Comparison of ENCODE assay signal across 17 mouse cellular contexts in genomic region chr2:180987432-180988030, GRCm38 (mm10). TPM values are rescaled to one million over a fixed set of nuclear protein-coding genes. Genes with fewer than 3 reads are reported as not detected.
DNase-seq lines count a peak whose midpoint lies in the region; ATAC-seq and TF ChIP-seq lines count a peak whose summit lies in the region.
"Had no signal": no experiment of that assay in that cellular context is flagged by ENCODE, and none has a peak within 500 bp of the region (broad histone marks: within the 10 kb centered on the region; RNA-seq: fewer than 3 reads in every experiment).

No protein-coding gene starts in this region.

- H3K4me2 ChIP-seq in hindbrain, embryonic 16.5 days (ENCODE audit: low read length) = no peak overlapping the region
- no peak overlapping the region for H3K4me2 ChIP-seq in stomach, postnatal 0 days (replicated peaks; ENCODE audit: low read depth)

- intact Hi-C loops in heart, postnatal 14 days (cut with DNase I) = loop anchor here (10.0 kb wide), 1 partner anchor 367 kb away; no protein-coding TSS in a partner anchor

- no peak for TF ChIP-seq CTCF in stomach, postnatal 0 days (IDR thresholded peaks at IDR 0.05; ENCODE audit: low read depth)

- no peaks in the 10 kb centered on the region for H3K9me3 ChIP-seq in heart, embryonic 10.5 days
- H3K9me3 ChIP-seq in hindbrain, embryonic 16.5 days (ENCODE audit: control insufficient read depth, low read length) = no peaks in the 10 kb centered on the region
- no peaks in the 10 kb centered on the region for H3K9me3 ChIP-seq in stomach, postnatal 0 days (ENCODE audit: control insufficient read depth, low read length)

- peak; percentile 51; the same call in 1 of the 2 replicates for ATAC-seq in hindbrain, embryonic 16.5 days
- ATAC-seq in stomach, postnatal 0 days (ENCODE audit: low FRiP score, low TSS enrichment) = peak; percentile 23; the same call in 1 of the 2 replicates
- ATAC-seq: Patski had no signal

- TF ChIP-seq EP300 in stomach, postnatal 0 days (optimal IDR thresholded peaks at IDR 0.05) = no peak

- H3K4me3 ChIP-seq in heart, embryonic 10.5 days = no peak overlapping the region
- H3K4me3 ChIP-seq in hindbrain, embryonic 16.5 days (ENCODE audit: low read length) = no peak overlapping the region
- H3K4me3 ChIP-seq in stomach, postnatal 0 days (ENCODE audit: low read depth, low read length) = no peak overlapping the region

- H3K4me1 ChIP-seq in heart, embryonic 10.5 days = peaks cover 22% of the 10 kb centered on the region
- no peaks in the 10 kb centered on the region; the same call in 1 of the 2 replicates for H3K4me1 ChIP-seq in hindbrain, embryonic 16.5 days (ENCODE audit: control insufficient read depth, insufficient read depth, low read depth, low read length)
- H3K4me1 ChIP-seq in stomach, postnatal 0 days (replicated peaks; ENCODE audit: control insufficient read depth, insufficient read depth) = no peaks in the 10 kb centered on the region

- peaks cover 9% of the 10 kb centered on the region; the same call in 1 of the 2 replicates for H3K36me3 ChIP-seq in heart, embryonic 10.5 days
- H3K36me3 ChIP-seq in hindbrain, embryonic 16.5 days (ENCODE audit: control insufficient read depth, insufficient read depth, low read length) = no peaks in the 10 kb centered on the region
- no peaks in the 10 kb centered on the region for H3K36me3 ChIP-seq in stomach, postnatal 0 days (ENCODE audit: control insufficient read depth, insufficient read depth, low read length)

- 53% methylated on average over 5 of the region's 5 CpGs for WGBS in heart, embryonic 10.5 days
- WGBS in hindbrain, embryonic 16.5 days = 27% methylated on average over 5 of the region's 5 CpGs
- WGBS in stomach, postnatal 0 days = 78% methylated on average over 5 of the region's 5 CpGs

- no peaks in the 10 kb centered on the region; the same call in 1 of the 2 replicates for H3K27me3 ChIP-seq in heart, embryonic 10.5 days (ENCODE audit: insufficient read depth, poor library complexity, severe bottlenecking)
- no peaks in the 10 kb centered on the region for H3K27me3 ChIP-seq in hindbrain, embryonic 16.5 days (replicated peaks; ENCODE audit: control insufficient read depth, insufficient read depth, low read length)
- H3K27me3 ChIP-seq in stomach, postnatal 0 days (ENCODE audit: control insufficient read depth, insufficient read depth, low read length) = no peaks in the 10 kb centered on the region
- H3K27me3 ChIP-seq: Patski had no signal

- H3K9ac ChIP-seq in hindbrain, embryonic 16.5 days (ENCODE audit: low read depth, low read length) = no peak overlapping the region
- H3K9ac ChIP-seq in stomach, postnatal 0 days (ENCODE audit: low read length) = no peak overlapping the region

- no peak for DNase-seq in heart, embryonic 10.5 days (ENCODE audit: low spot score)
- DNase-seq in heart, postnatal 14 days = no peak
- peak; percentile 67 for DNase-seq in retina, postnatal 1 day
- DNase-seq in retina, embryonic 14.5 days (ENCODE audit: low spot score) = no peak
- DNase-seq in stomach, postnatal 0 days (ENCODE audit: low spot score) = no peak
- no peak for DNase-seq in urinary bladder, adult 2 months (ENCODE audit: low spot score)
- DNase-seq in kidney, adult 11 months = no peak
- DNase-seq: adrenal gland, postnatal 10 days; heart, adult 18-20 months; kidney, adult 18-20 months; liver; lung, postnatal 10 days; thymus, postnatal 25 days had no signal

- H3K27ac ChIP-seq in heart, embryonic 10.5 days = peak overlapping the region; percentile 59
- H3K27ac ChIP-seq in hindbrain, embryonic 16.5 days (ENCODE audit: low read depth, low read length) = no peak overlapping the region
- H3K27ac ChIP-seq in stomach, postnatal 0 days (replicated peaks) = no peak overlapping the region

RNA-seq across cellular contexts. Expression of gene Col20a1, which starts 1.2 kb away (rescaled TPM):
- polyA plus RNA-seq in heart, embryonic 10.5 days (2016; fragmentation: Nextera tagmentation; extraction: Ambion mirVana) = 0.11 and 0.20 TPM in 2 replicates
- 1 to 10 TPM in 1 of 2 experiments, under 1 TPM in 1; 0.56 to 1.0 TPM for total RNA-seq in heart, postnatal 14 days (2021)
- polyA plus RNA-seq in hindbrain, embryonic 16.5 days (2015; fragmentation: Nextera tagmentation; extraction: Ambion mirVana) = 0.04 and 0.27 TPM in 2 replicates
- 0.98 and 1.3 TPM in 2 replicates for polyA plus RNA-seq in stomach, postnatal 0 days (2015; fragmentation: Nextera tagmentation; extraction: Ambion mirVana)
- polyA plus RNA-seq in urinary bladder, adult 2 months (2012; rRNA removed) = 4.1 and 4.5 TPM in 2 replicates

RNA-seq across cellular contexts. Expression of gene Arfgap1, which starts 20.5 kb away (rescaled TPM):
- 101 and 104 TPM in 2 replicates for polyA plus RNA-seq in heart, embryonic 10.5 days (2016; fragmentation: Nextera tagmentation; extraction: Ambion mirVana)
- 10 to 100 TPM; 41.0 to 41.8 TPM for total RNA-seq in heart, postnatal 14 days (2021)
- 121 and 123 TPM in 2 replicates for polyA plus RNA-seq in hindbrain, embryonic 16.5 days (2015; fragmentation: Nextera tagmentation; extraction: Ambion mirVana)
- 45.1 and 45.2 TPM in 2 replicates for polyA plus RNA-seq in stomach, postnatal 0 days (2015; fragmentation: Nextera tagmentation; extraction: Ambion mirVana)
- 68.7 and 77.1 TPM in 2 replicates for polyA plus RNA-seq in urinary bladder, adult 2 months (2012; rRNA removed)

RNA-seq across cellular contexts. Expression of gene Nkain4, which starts 33.0 kb away (rescaled TPM):
- 19.3 and 24.4 TPM in 2 replicates for polyA plus RNA-seq in heart, embryonic 10.5 days (2016; fragmentation: Nextera tagmentation; extraction: Ambion mirVana)
- total RNA-seq in heart, postnatal 14 days (2021) = 10 to 100 TPM; 15.3 to 15.7 TPM
- 106 and 107 TPM in 2 replicates for polyA plus RNA-seq in hindbrain, embryonic 16.5 days (2015; fragmentation: Nextera tagmentation; extraction: Ambion mirVana)
- 42.7 and 44.0 TPM in 2 replicates for polyA plus RNA-seq in stomach, postnatal 0 days (2015; fragmentation: Nextera tagmentation; extraction: Ambion mirVana)
- polyA plus RNA-seq in urinary bladder, adult 2 months (2012; rRNA removed) = 50.7 and 72.3 TPM in 2 replicates
- polyA plus RNA-seq: C2C12 had no signal

RNA-seq across cellular contexts. Expression of gene Chrna4, which starts 55.8 kb away (rescaled TPM):
- 0.17 and 1.3 TPM in 2 replicates for polyA plus RNA-seq in heart, embryonic 10.5 days (2016; fragmentation: Nextera tagmentation; extraction: Ambion mirVana)
- total RNA-seq in heart, postnatal 14 days (2021) = under 1 TPM in 1 of 2 experiments, not detected in 1; 0.17 TPM
- 40.4 and 43.8 TPM in 2 replicates for polyA plus RNA-seq in hindbrain, embryonic 16.5 days (2015; fragmentation: Nextera tagmentation; extraction: Ambion mirVana)
- polyA plus RNA-seq in stomach, postnatal 0 days (2015; fragmentation: Nextera tagmentation; extraction: Ambion mirVana) = 0.18 and 0.22 TPM in 2 replicates
- polyA plus RNA-seq in urinary bladder, adult 2 months (2012; rRNA removed) = 0.03 TPM in 2 replicates
- total RNA-seq: heart, adult 18-20 months had no signal
- polyA plus RNA-seq: C2C12 had no signal

RNA-seq across cellular contexts. Expression of gene Birc7, which starts 58.7 kb away (rescaled TPM):
- polyA plus RNA-seq in heart, embryonic 10.5 days (2016; fragmentation: Nextera tagmentation; extraction: Ambion mirVana) = 0.09 TPM in 1 of 2 replicates, not detected in the other
- total RNA-seq in heart, postnatal 14 days (2021) = not detected
- 0.13 and 0.26 TPM in 2 replicates for polyA plus RNA-seq in hindbrain, embryonic 16.5 days (2015; fragmentation: Nextera tagmentation; extraction: Ambion mirVana)
- 0.06 and 0.11 TPM in 2 replicates for polyA plus RNA-seq in stomach, postnatal 0 days (2015; fragmentation: Nextera tagmentation; extraction: Ambion mirVana)
- not detected in 2 replicates for polyA plus RNA-seq in urinary bladder, adult 2 months (2012; rRNA removed)
- total RNA-seq: adrenal gland, postnatal 10 days; heart, adult 18-20 months had no signal
- polyA plus RNA-seq: C2C12; Patski; small intestine, adult 2 months had no signal
